Comparison of ENCODE assay signal across 7 mouse cellular contexts in genomic region chr2:170159795-170160568, GRCm38 (mm10). TPM values are rescaled to one million over a fixed set of nuclear protein-coding genes. Genes with fewer than 3 reads are reported as not detected.
A peak's percentile ranks its signal among the peaks of the same experiment; 100 is the strongest.
DNase-seq lines count a peak whose midpoint lies in the region; ATAC-seq and TF ChIP-seq lines count a peak whose summit lies in the region.

No protein-coding gene starts in this region.

- 47% methylated on average over 15 of the region's 15 CpGs for WGBS in embryonic facial prominence, embryonic 14.5 days
- WGBS in liver, embryonic 11.5 days, result 41% methylated on average over 15 of the region's 15 CpGs
- 27% methylated on average over 15 of the region's 15 CpGs for WGBS in stomach, postnatal 0 days

- no peaks in the 10 kb centered on the region for H3K27me3 ChIP-seq in embryonic facial prominence, embryonic 14.5 days (replicated peaks; ENCODE audit: control insufficient read depth, insufficient read depth, low read length)
- H3K27me3 ChIP-seq in liver, embryonic 11.5 days (replicated peaks; ENCODE audit: control insufficient read depth, insufficient read depth, low read length), result no peaks in the 10 kb centered on the region
- H3K27me3 ChIP-seq in stomach, postnatal 0 days (ENCODE audit: control insufficient read depth, insufficient read depth, low read length), result no peaks in the 10 kb centered on the region

- DNase-seq in retina, postnatal 1 day, result peak; percentile 48
- DNase-seq in retina, embryonic 14.5 days (ENCODE audit: low spot score), result no peak
- peak; percentile 48 for DNase-seq in embryonic facial prominence, embryonic 14.5 days (ENCODE audit: low spot score)
- no peak for DNase-seq in liver, embryonic 11.5 days (ENCODE audit: low spot score)
- DNase-seq in stomach, postnatal 0 days (ENCODE audit: low spot score), result peak; percentile 26
- no peak for DNase-seq in right cerebral cortex, postnatal 10 days (ENCODE audit: low spot score in 2 of 2)

- H3K4me3 ChIP-seq in embryonic facial prominence, embryonic 14.5 days (ENCODE audit: low read depth, low read length), result no peak overlapping the region
- H3K4me3 ChIP-seq in liver, embryonic 11.5 days (ENCODE audit: low read depth, low read length), result no peak overlapping the region
- H3K4me3 ChIP-seq in stomach, postnatal 0 days (ENCODE audit: low read depth, low read length), result no peak overlapping the region

- H3K9me3 ChIP-seq in embryonic facial prominence, embryonic 14.5 days (ENCODE audit: control insufficient read depth, low read length), result no peaks in the 10 kb centered on the region
- H3K9me3 ChIP-seq in liver, embryonic 11.5 days (ENCODE audit: control insufficient read depth, low read length), result no peaks in the 10 kb centered on the region
- no peaks in the 10 kb centered on the region for H3K9me3 ChIP-seq in stomach, postnatal 0 days (ENCODE audit: control insufficient read depth, low read length)

- no peak overlapping the region; the same call in 1 of the 2 replicates for H3K27ac ChIP-seq in embryonic facial prominence, embryonic 14.5 days (replicated peaks; ENCODE audit: low read depth, low read length)
- H3K27ac ChIP-seq in liver, embryonic 11.5 days (ENCODE audit: low read depth, low read length), result no peak overlapping the region
- no peak overlapping the region for H3K27ac ChIP-seq in stomach, postnatal 0 days (replicated peaks)

- H3K36me3 ChIP-seq in embryonic facial prominence, embryonic 14.5 days (ENCODE audit: control insufficient read depth, insufficient read depth, low read length), result no peaks in the 10 kb centered on the region
- H3K36me3 ChIP-seq in liver, embryonic 11.5 days (ENCODE audit: control insufficient read depth, insufficient read depth, low read length), result no peaks in the 10 kb centered on the region
- no peaks in the 10 kb centered on the region for H3K36me3 ChIP-seq in stomach, postnatal 0 days (ENCODE audit: control insufficient read depth, insufficient read depth, low read length)

- 0 out of 2 replicates have a peak, but pooled peaks have one; percentile 41 for ATAC-seq in embryonic facial prominence, embryonic 14.5 days (ENCODE audit: low read depth)
- ATAC-seq in liver, embryonic 11.5 days (replicated peaks; ENCODE audit: low FRiP score), result no peak
- ATAC-seq in stomach, postnatal 0 days (ENCODE audit: low FRiP score, low TSS enrichment), result peak; percentile 63
- no peak for ATAC-seq in erythroid progenitor cell, adult 5-6 weeks (replicated peaks; ENCODE audit: low FRiP score, poor library complexity, severe bottlenecking)

- H3K9ac ChIP-seq in embryonic facial prominence, embryonic 14.5 days (ENCODE audit: low read depth, low read length), result no peak overlapping the region; the same call in 1 of the 2 replicates
- no peak overlapping the region for H3K9ac ChIP-seq in liver, embryonic 11.5 days (ENCODE audit: low read depth, low read length)
- no peak overlapping the region for H3K9ac ChIP-seq in stomach, postnatal 0 days (ENCODE audit: low read length)

- peaks cover 6% of the 10 kb centered on the region; the same call in 1 of the 2 replicates for H3K4me1 ChIP-seq in embryonic facial prominence, embryonic 14.5 days (ENCODE audit: control insufficient read depth, insufficient read depth, low read length)
- peaks cover 23% of the 10 kb centered on the region for H3K4me1 ChIP-seq in liver, embryonic 11.5 days (replicated peaks; ENCODE audit: control insufficient read depth, insufficient read depth, low read length)
- no peaks in the 10 kb centered on the region for H3K4me1 ChIP-seq in stomach, postnatal 0 days (replicated peaks; ENCODE audit: control insufficient read depth, insufficient read depth)

- peak overlapping the region; percentile 25 for H3K4me2 ChIP-seq in embryonic facial prominence, embryonic 14.5 days (ENCODE audit: low read depth, low read length)
- H3K4me2 ChIP-seq in liver, embryonic 11.5 days, result peak overlapping the region; percentile 21
- peak overlapping the region; percentile 36 for H3K4me2 ChIP-seq in stomach, postnatal 0 days (replicated peaks; ENCODE audit: low read depth)

- no peak for TF ChIP-seq CTCF in stomach, postnatal 0 days (IDR thresholded peaks at IDR 0.05; ENCODE audit: low read depth)

- TF ChIP-seq EP300 in stomach, postnatal 0 days (optimal IDR thresholded peaks at IDR 0.05), result no peak

RNA-seq across cellular contexts. Expression of gene Zfp217, which starts 12.1 kb away (rescaled TPM):
- polyA plus RNA-seq in embryonic facial prominence, embryonic 14.5 days (2014; fragmentation: Nextera tagmentation; extraction: Ambion mirVana), result 3.6 and 3.9 TPM in 2 replicates
- polyA plus RNA-seq in liver, embryonic 11.5 days (2014; fragmentation: Nextera tagmentation; extraction: Ambion mirVana), result 5.1 and 5.4 TPM in 2 replicates
- 1.5 and 1.7 TPM in 2 replicates for polyA plus RNA-seq in stomach, postnatal 0 days (2015; fragmentation: Nextera tagmentation; extraction: Ambion mirVana)
- 19.7 and 20.9 TPM in 2 replicates for total RNA-seq in erythroid progenitor cell, adult 5-6 weeks (2015; ENCODE audit: low replicate concordance)
- 25.7 and 33.9 TPM in 2 replicates for total RNA-seq in erythroid progenitor cell, adult 5-6 weeks (2017; ENCODE audit: low replicate concordance)

Comparison
In these comparisons a context has a peak if more than half of its experiments do, and no peak if none do; other contexts are left out.
1. DNase-seq: peak in retina, postnatal 1 day (single experiment), embryonic facial prominence, embryonic 14.5 days (single experiment) and stomach, postnatal 0 days (single experiment); none in retina, embryonic 14.5 days (single experiment), liver, embryonic 11.5 days (single experiment) and right cerebral cortex, postnatal 10 days (0 of 2).
2. ATAC-seq: peak in embryonic facial prominence, embryonic 14.5 days (single experiment) and stomach, postnatal 0 days (single experiment); none in liver, embryonic 11.5 days (single experiment) and erythroid progenitor cell, adult 5-6 weeks (single experiment).
3. Peak in every context shown above with its lines, with median percentiles within 50 percentile points of each other: H3K4me2 ChIP-seq.